Mouse (Mus musculus) heart, postnatal 0 days (tissue): ENCODE data around the gene Tpx2. TPM values are rescaled to one million over a fixed set of nuclear protein-coding genes. Genes with fewer than 3 reads are reported as not detected.

Experiments
- ATAC-seq: fragments of 200-750 bp; cut with Nextera tagmentation; 2 replicates; pipeline ENCODE4 v1.8.0; 2017; ENCODE audit warnings: low read depth, moderate number of reproducible peaks, moderate library complexity; ENCODE audit not compliant: insufficient read depth
- DNase-seq: peaks from one replicate; pipeline ENCODE4 v3.0.0-alpha.2; 2016; ENCODE audit warnings: low spot score
- H3K27ac ChIP-seq: fragments of 300-500 bp; sonication (generic); 2 replicates; pipeline ENCODE4 v1.5.1; 2014; ENCODE audit warnings: low read depth, mild to moderate bottlenecking
- H3K27me3 ChIP-seq: fragments of 300-500 bp; sonication (generic); 2 replicates; pipeline ENCODE4 v1.6.1; 2014; ENCODE audit warnings: low read length, mixed read lengths; ENCODE audit not compliant: control insufficient read depth, insufficient read depth
- H3K36me3 ChIP-seq: fragments of 300-500 bp; sonication (generic); replicated peaks from 2 replicates; pipeline ENCODE4 v1.6.1; 2014; ENCODE audit warnings: low read length, mixed read lengths; ENCODE audit not compliant: control insufficient read depth, insufficient read depth
- H3K4me1 ChIP-seq: fragments of 300-500 bp; sonication (generic); 2 replicates; pipeline ENCODE4 v1.6.1; 2014; ENCODE audit warnings: antibody characterized with exemption; ENCODE audit not compliant: control insufficient read depth, insufficient read depth
- H3K4me2 ChIP-seq: fragments of 300-500 bp; sonication (generic); 2 replicates; pipeline ENCODE4 v1.6.1; 2014; ENCODE audit warnings: low read depth, mild to moderate bottlenecking, low read length, moderate library complexity
- H3K4me3 ChIP-seq: fragments of 300-500 bp; sonication (generic); 2 replicates; pipeline ENCODE4 v1.5.1; 2014; ENCODE audit warnings: low read depth, low read length
- H3K9ac ChIP-seq: fragments of 300-500 bp; sonication (generic); replicated peaks from 2 replicates; pipeline ENCODE4 v1.6.1; 2014; ENCODE audit warnings: low read depth, low read length, mixed read lengths
- H3K9me3 ChIP-seq: fragments of 300-500 bp; sonication (generic); replicated peaks from 2 replicates; pipeline ENCODE4 v1.6.1; 2016; ENCODE audit warnings: low read length; ENCODE audit not compliant: control insufficient read depth
- CTCF ChIP-seq: IDR thresholded peaks from 2 replicates; pipeline ENCODE4 v1.5.1; 2016; ENCODE audit warnings: antibody characterized with exemption, control low read depth, low read depth
- EP300 ChIP-seq: IDR thresholded peaks from 2 replicates; pipeline ENCODE4 v1.6.1; 2016; ENCODE audit warnings: antibody characterized with exemption, low read depth
- WGBS: fragments of 180-500 bp; shearing (Covaris S2); extraction: QIAGEN DNeasy Blood & Tissue Kit; methylation state at CpG from one replicate; pipeline ENCODE4 v1.1.7; 2014; 5-methylcytosine and 5-hydroxymethylcytosine counted together
- polyA plus RNA-seq: library from polyadenylated mRNA; unstranded; fragments of >200 nt; fragmentation: Nextera tagmentation; extraction: Ambion mirVana; gene quantifications from 2 replicates; pipeline ENCODE4 v1.2.1, GENCODE M21; 2015
- total RNA-seq: library from RNA; depleted of rRNA; stranded (reverse); fragments of >200 nt; gene quantifications from 2 replicates; pipeline ENCODE4 v1.2.3, GENCODE M21; 2014; ENCODE audit warnings: low replicate concordance

Gene Tpx2
- total and polyA plus RNA-seq, 2 experiments from 2014 or later, result 8.1 to 15.1 TPM

- no peak overlapping the region for H3K9ac ChIP-seq
- DNase-seq (no peak), ATAC-seq (no peak)
- H3K4me2 ChIP-seq, result no peak overlapping the region
- H3K27me3 ChIP-seq, result peaks cover 39% of the 10 kb centered on the region
- H3K36me3 ChIP-seq, result no peaks in the 10 kb centered on the region
- TF ChIP-seq EP300 (no peak), CTCF (no peak)
- H3K4me3 ChIP-seq, result no peak overlapping the region
- no peaks in the 10 kb centered on the region for H3K9me3 ChIP-seq
- peaks cover 10% of the 10 kb centered on the region for H3K4me1 ChIP-seq
- WGBS, result 24% methylated on average over 6 of the region's 6 CpGs
- no peak overlapping the region for H3K27ac ChIP-seq
Observed at GRCm38 (mm10) chr2:152911432-152911831, 63.7 kb downstream of the Tpx2 start.

GRCm38 (mm10) chr2:152913471-152913870, 65.7 kb downstream of the Tpx2 start:
- H3K4me1 ChIP-seq, result no peaks in the 10 kb centered on the region; the same call in 1 of the 2 replicates
- DNase-seq, result no peak
- 42% methylated on average over 7 of the region's 7 CpGs for WGBS
- H3K9me3 ChIP-seq, result no peaks in the 10 kb centered on the region
- H3K36me3 ChIP-seq, result no peaks in the 10 kb centered on the region
- TF ChIP-seq EP300 (no peak), CTCF (no peak)
- H3K4me2 ChIP-seq, result no peak overlapping the region
- H3K9ac ChIP-seq, result no peak overlapping the region
- H3K27me3 ChIP-seq, result peaks cover 42% of the 10 kb centered on the region
- no peak overlapping the region for H3K27ac ChIP-seq
- no peak for ATAC-seq
- no peak overlapping the region for H3K4me3 ChIP-seq

GRCm38 (mm10) chr2:152914310-152915120, 66.8 kb downstream of the Tpx2 start:
- H3K36me3 ChIP-seq, result no peaks in the 10 kb centered on the region
- no peak for TF ChIP-seq EP300
- TF ChIP-seq CTCF, result peak; percentile 95
- H3K9me3 ChIP-seq, result no peaks in the 10 kb centered on the region
- peak; percentile 84 for ATAC-seq
- H3K4me3 ChIP-seq, result 0 out of 2 replicates have a peak overlapping the region, but pooled peaks have one; percentile 17
- H3K4me2 ChIP-seq, result peak overlapping the region; percentile 51
- peaks cover 2% of the 10 kb centered on the region; the same call in 1 of the 2 replicates for H3K4me1 ChIP-seq
- H3K27me3 ChIP-seq, result peaks cover 42% of the 10 kb centered on the region
- WGBS, result 3% methylated on average over 18 of the region's 18 CpGs
- peak; percentile 73 for DNase-seq
- H3K9ac ChIP-seq, result no peak overlapping the region
- no peak overlapping the region for H3K27ac ChIP-seq

- no peak for TF ChIP-seq CTCF
- no peak for TF ChIP-seq EP300
- DNase-seq (no peak), ATAC-seq (no peak)
- H3K27me3 ChIP-seq, result peaks cover 42% of the 10 kb centered on the region
- no peak overlapping the region for H3K4me3 ChIP-seq
- no peak overlapping the region for H3K9ac ChIP-seq
- no peaks in the 10 kb centered on the region for H3K9me3 ChIP-seq
- no peaks in the 10 kb centered on the region for H3K36me3 ChIP-seq
- H3K27ac ChIP-seq, result no peak overlapping the region
- no peak overlapping the region for H3K4me2 ChIP-seq
- WGBS, result 45% methylated on average over 4 of the region's 4 CpGs
- peaks cover 2% of the 10 kb centered on the region; the same call in 1 of the 2 replicates for H3K4me1 ChIP-seq
Observed at GRCm38 (mm10) chr2:152915453-152915852, 67.7 kb downstream of the Tpx2 start.

GRCm38 (mm10) chr2:152916111-152916510, 68.3 kb downstream of the Tpx2 start:
- Histone ChIP-seq H3K36me3 (no peaks in the 10 kb centered on the region), H3K27ac (no peak overlapping the region), H3K27me3 (peaks cover 36% of the 10 kb centered on the region), H3K9me3 (no peaks in the 10 kb centered on the region), H3K4me2 (no peak overlapping the region), H3K9ac (no peak overlapping the region), H3K4me3 (no peak overlapping the region), H3K4me1 (peaks cover 2% of the 10 kb centered on the region; the same call in 1 of the 2 replicates)
- DNase-seq (no peak), ATAC-seq (no peak)
- TF ChIP-seq CTCF (no peak), EP300 (no peak)
- 57% methylated on average over 5 of the region's 5 CpGs for WGBS
